In the genomic region with DNA sequence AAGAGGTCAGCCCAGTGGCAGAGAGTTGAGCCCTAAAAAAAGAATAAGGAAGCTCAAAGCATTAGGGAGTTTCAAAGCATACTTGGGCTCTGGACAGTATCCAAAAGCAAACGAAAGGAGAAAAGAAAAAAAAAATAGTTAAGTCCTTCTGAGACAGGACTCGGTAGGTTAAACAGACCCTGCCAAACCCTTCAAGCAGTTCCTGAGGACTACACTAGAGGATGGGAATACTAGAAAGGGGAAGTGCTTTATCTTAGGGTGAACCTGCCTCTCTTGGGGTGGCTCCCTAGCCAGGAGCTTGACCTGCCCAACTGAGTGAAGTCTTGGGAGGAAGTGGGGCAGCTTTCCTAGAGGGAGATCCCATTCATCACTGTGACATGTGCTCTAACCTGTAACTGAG, we compare ENCODE assay signal across 26 mouse cellular contexts.
A peak's percentile ranks its signal among the peaks of the same experiment; 100 is the strongest.
DNase-seq lines count a peak whose midpoint lies in the region; ATAC-seq and TF ChIP-seq lines count a peak whose summit lies in the region.
"Had no signal": no experiment of that assay in that cellular context is flagged by ENCODE, and none has a peak within 500 bp of the region (broad histone marks: within the 10 kb centered on the region; RNA-seq: fewer than 3 reads in every experiment).

No protein-coding gene starts in this region.

- H3K4me1 ChIP-seq in forebrain, postnatal 0 days (ENCODE audit: insufficient read depth): no peaks in the 10 kb centered on the region
- H3K4me1 ChIP-seq: intestine, embryonic 15.5 days; stomach, embryonic 15.5 days had no signal

- H3K27ac ChIP-seq in forebrain, postnatal 0 days (ENCODE audit: low read depth, low read length): no peak overlapping the region
- H3K27ac ChIP-seq: forebrain, embryonic 10.5 days; gastrocnemius, adult 2 months; hindbrain, embryonic 10.5 days; intestine, embryonic 15.5 days; midbrain, embryonic 12.5 days; stomach, embryonic 15.5 days had no signal

- WGBS in forebrain, postnatal 0 days: 26% methylated on average over 2 of the region's 2 CpGs

- TF ChIP-seq CTCF in forebrain, postnatal 0 days (IDR thresholded peaks at IDR 0.05; ENCODE audit: low read depth): no peak

- no peaks in the 10 kb centered on the region for H3K9me3 ChIP-seq in forebrain, postnatal 0 days (ENCODE audit: low read length)
- H3K9me3 ChIP-seq: forebrain, embryonic 10.5 days; hindbrain, embryonic 10.5 days; intestine, embryonic 15.5 days; midbrain, embryonic 12.5 days; stomach, embryonic 15.5 days had no signal

- peak; percentile 72 for DNase-seq in heart, adult 11 months
- no peak for DNase-seq in heart, adult 8-10 months (ENCODE audit: low spot score)
- DNase-seq in 416B (ENCODE audit: low read depth) (peak; percentile 41), adipocyte (ENCODE audit: low spot score) (peak; percentile 28)
- no peak for DNase-seq in forebrain, postnatal 0 days
- no peak for DNase-seq in testis, postnatal 14 days (ENCODE audit: low spot score)
- DNase-seq in adrenal gland, adult 2 months: no peak
- DNase-seq: adrenal gland, postnatal 25 days; cerebellum, postnatal 10 days; gastrocnemius, adult 2 months; kidney, postnatal 36 days; layer of hippocampus, postnatal 36 days; retina, postnatal 1 day; right cerebral cortex, postnatal 25 days; spleen, adult 18-20 months; thymus, adult 2 months; thymus, postnatal 4 days had no signal

- H3K36me3 ChIP-seq in forebrain, postnatal 0 days (ENCODE audit: insufficient read depth): no peaks in the 10 kb centered on the region
- H3K36me3 ChIP-seq: hindbrain, embryonic 10.5 days; intestine, embryonic 15.5 days; midbrain, embryonic 12.5 days; stomach, embryonic 15.5 days had no signal

- H3K4me2 ChIP-seq in forebrain, postnatal 0 days (ENCODE audit: low read depth): no peak overlapping the region
- H3K4me2 ChIP-seq: heart, embryonic 11.5 days; intestine, embryonic 15.5 days; midbrain, embryonic 12.5 days; stomach, embryonic 15.5 days had no signal

- H3K27me3 ChIP-seq in forebrain, postnatal 0 days (ENCODE audit: insufficient read depth, low read length): no peaks in the 10 kb centered on the region
- H3K27me3 ChIP-seq: intestine, embryonic 15.5 days; midbrain, embryonic 12.5 days; stomach, embryonic 15.5 days had no signal

- H3K9ac ChIP-seq in forebrain, postnatal 0 days: no peak overlapping the region
- H3K9ac ChIP-seq: intestine, embryonic 15.5 days; midbrain, embryonic 12.5 days; stomach, embryonic 15.5 days had no signal

- no peak overlapping the region for H3K4me3 ChIP-seq in forebrain, postnatal 0 days (ENCODE audit: low read depth, low read length)
- H3K4me3 ChIP-seq: forebrain, embryonic 10.5 days; gastrocnemius, adult 2 months; hindbrain, embryonic 10.5 days; intestine, embryonic 15.5 days; midbrain, embryonic 12.5 days; stomach, embryonic 15.5 days had no signal

- ATAC-seq in megakaryocyte, adult 5-6 weeks (ENCODE audit: poor library complexity, severe bottlenecking): peak; percentile 51; the same call in 1 of the 2 replicates
- no peak for ATAC-seq in forebrain, postnatal 0 days
- ATAC-seq: CD4-positive, CD25-positive, alpha-beta regulatory T cell, adult 4 months; hindbrain, embryonic 16.5 days; intestine, embryonic 15.5 days had no signal

Comparison
In these comparisons a context has a peak if more than half of its experiments do, and no peak if none do; other contexts are left out.
1. DNase-seq: peak in heart, adult 11 months (single experiment), 416B (single experiment) and adipocyte (single experiment); none in heart, adult 8-10 months (single experiment), forebrain, postnatal 0 days (single experiment), testis, postnatal 14 days (single experiment) and adrenal gland, adult 2 months (single experiment).